Mouse (Mus musculus) layer of hippocampus, postnatal 14 days (tissue): Measurements from ENCODE around the gene Slc25a30. TPM values are rescaled to one million over a fixed set of nuclear protein-coding genes. Genes with fewer than 3 reads are reported as not detected.

Source experiments
- DNase-seq, 2 experiments: peaks; one replicate each; pipeline ENCODE4 v3.0.0; 2021 to 2022; ENCODE audit warnings: low spot score in 2 of 2, mixed read lengths in 1 of 2
- total RNA-seq, 2 experiments: library from RNA; stranded (reverse); gene quantifications; 2 replicates each; pipeline ENCODE4 v1.2.3; 2021

Gene Slc25a30
- total RNA-seq, 2 experiments from 2014 or later = 10.5 to 15.2 TPM

- no peak for DNase-seq
These were observed 35.8 kb downstream of the Slc25a30 start for GRCm38 (mm10) chr14:75751040-75751439.

GRCm38 (mm10) chr14:75749123-75749522, 37.7 kb downstream of the Slc25a30 start:
- DNase-seq = no peak

GRCm38 (mm10) chr14:75747960-75748359, 38.9 kb downstream of the Slc25a30 start:
- no peak for DNase-seq

- no peak for DNase-seq
These were observed 44.9 kb downstream of the Slc25a30 start for GRCm38 (mm10) chr14:75741904-75742303.

DNA sequence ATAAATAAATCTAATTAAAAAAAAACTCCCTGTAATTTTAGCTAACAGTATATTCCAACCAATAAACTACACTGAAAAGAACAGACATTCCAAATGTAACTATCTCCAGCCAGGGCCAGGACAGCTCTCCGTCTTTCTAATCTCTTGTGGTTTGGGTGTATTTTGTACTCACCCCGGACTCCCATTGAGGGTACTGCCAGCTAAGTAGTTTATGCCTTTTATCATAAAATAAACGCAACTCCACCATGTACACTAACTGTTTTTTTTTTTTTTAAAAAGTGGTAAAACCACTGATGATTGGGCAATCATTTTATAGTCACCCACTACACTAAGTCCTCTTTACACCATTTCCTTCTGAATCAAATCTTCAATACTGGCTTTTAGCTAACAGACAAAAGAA, 51.2 kb downstream of the Slc25a30 start:
- DNase-seq = no peak

DNA sequence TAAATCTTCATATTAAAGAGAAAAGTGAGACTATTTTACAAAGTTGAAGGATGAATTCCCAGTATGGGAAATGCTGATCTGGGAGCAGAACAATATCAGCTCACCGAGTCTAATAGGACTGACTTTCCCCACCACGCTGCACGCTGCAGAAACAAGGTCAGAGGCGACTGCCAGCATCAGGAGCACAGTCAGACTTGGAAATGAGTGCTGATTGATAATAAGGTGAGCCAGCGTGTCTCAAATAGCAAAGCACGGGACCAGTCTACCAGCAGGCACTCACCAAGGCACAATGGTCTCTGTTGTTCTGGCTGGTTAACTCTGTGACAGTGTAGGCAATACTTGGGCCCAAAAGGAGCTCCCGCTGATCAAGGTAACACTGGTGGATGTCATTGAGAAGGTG, 54.2 kb downstream of the Slc25a30 start:
- DNase-seq = no peak

GRCm38 (mm10) chr14:75731361-75731760, 55.5 kb downstream of the Slc25a30 start:
- DNase-seq = no peak

DNA sequence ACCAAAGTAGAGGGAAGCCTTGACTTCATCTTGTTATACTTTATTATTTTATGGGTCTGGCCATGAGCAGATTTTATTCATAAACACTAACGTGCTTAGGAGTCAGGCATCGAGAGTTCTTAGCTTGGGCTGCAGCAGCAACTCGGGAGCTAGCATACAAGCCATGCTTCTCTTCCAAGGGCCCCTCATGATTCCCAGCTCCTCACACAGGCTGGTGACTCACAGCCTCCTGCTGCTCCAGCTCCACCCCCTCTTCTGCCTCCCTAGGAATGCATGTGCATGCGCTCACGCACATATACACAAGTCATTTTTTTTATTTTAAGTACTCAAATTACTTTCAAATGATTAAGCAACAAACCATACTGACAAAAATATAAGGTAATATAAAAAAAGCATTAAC, 58.7 kb downstream of the Slc25a30 start:
- DNase-seq = no peak

- no peak for DNase-seq
These were observed 59.8 kb downstream of the Slc25a30 start for GRCm38 (mm10) chr14:75727046-75727445.

DNA sequence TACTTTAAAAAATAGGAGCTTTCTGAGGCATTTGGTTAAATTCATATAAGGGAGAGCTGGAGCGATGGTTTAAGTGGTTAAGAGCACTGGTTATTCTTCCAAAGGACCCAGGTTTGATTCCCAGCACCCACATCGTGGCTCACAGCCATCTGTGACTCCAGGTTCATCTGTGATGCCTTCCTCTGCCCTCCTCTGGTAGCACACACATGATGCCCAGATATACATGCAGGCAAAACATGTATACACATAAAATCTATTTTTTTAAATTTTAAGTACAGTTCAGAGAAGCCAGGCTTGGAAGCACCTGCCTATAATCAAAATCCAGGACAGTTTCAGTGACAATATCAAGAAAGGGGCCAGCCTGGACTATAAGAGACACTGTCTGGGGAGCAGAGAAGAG, 64.0 kb downstream of the Slc25a30 start:
- no peak for DNase-seq

DNA sequence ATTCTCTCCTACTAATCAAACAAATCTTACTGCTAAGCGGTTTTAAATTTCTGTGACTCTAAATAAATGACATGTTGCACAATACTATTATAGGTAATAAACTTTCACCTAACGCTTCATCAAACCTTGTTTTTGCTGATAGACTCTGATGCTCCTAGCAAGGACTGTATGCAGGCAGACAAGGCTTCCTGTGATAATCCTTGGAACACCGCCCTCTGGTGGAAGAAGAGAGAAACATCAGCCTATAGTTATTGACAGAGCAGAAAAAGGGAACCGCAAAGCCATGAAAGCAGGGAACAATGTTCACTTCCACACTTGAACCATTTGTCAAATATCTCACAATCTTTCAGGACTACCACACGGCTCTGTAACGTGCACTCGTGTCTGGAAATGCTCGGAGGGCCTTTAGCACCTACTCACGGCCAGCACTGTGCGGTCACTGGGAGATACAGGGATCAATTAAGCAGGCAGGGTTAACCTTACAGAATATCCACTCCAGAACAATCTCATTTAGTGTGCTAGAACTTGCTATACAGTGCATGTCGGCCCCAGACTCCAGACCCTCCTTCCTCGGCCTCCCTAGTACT, 64.8 kb downstream of the Slc25a30 start:
- peak; percentile 28 to 82 for DNase-seq

DNA sequence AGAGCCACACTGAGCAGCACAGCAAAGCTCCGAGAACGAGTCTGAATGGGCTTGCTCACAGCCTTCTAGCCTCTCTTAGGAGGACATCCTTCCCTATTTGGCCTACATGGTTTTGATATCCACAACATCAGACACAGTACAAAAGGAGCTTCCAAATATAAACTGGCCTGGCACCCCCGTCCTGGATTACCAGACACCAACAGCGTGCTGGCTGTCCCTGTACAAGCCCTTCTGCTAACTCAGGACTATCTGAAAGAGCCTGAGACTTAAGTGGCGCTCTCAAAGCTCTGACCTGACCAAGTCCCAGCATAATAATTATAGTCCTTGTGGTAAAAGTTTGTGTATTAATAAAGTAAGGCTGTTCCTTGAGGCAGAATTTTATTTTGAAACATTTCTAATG, 66.7 kb downstream of the Slc25a30 start:
- no peak for DNase-seq

GRCm38 (mm10) chr14:75716410-75716809, 70.4 kb downstream of the Slc25a30 start:
- no peak for DNase-seq

DNA sequence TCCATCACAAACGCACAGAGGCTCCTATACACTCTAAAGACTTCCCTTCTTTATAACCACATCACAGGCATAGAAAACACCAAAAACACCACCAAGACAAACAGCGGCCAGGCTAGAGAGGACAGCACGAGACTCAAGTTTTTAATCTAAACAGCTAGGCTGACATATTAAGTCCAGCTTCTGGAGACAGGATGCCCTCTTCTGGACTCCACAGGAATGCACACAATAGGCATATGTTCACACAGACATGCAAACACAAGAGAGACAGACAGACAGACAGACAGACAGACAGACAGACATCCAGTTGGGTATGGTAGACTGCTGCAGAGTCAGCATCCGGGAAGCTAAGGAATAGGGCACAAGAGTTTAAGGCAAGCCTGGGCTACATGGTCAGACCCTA, 73.2 kb downstream of the Slc25a30 start:
- peak in 1 of 2 experiments; percentile 12 for DNase-seq

- no peak for DNase-seq
These were observed 74.2 kb downstream of the Slc25a30 start for GRCm38 (mm10) chr14:75712687-75713086.

- no peak for DNase-seq
These were observed 75.1 kb downstream of the Slc25a30 start for GRCm38 (mm10) chr14:75711731-75712130.

Other genes with a start within 250 kb of the Slc25a30 start
- not detected for gene Spert, start 193.9 kb downstream of the Slc25a30 start, total RNA-seq
- gene Erich6b, start 144.8 kb downstream of the Slc25a30 start, total RNA-seq = not detected
- gene Cog3, start 32.5 kb downstream of the Slc25a30 start, total RNA-seq = 10 to 100 TPM; 22.9 to 24.8 TPM
- 1,000 to 10,000 TPM; 1,171 to 1,217 TPM for gene Tpt1, start 58.1 kb upstream of the Slc25a30 start, total RNA-seq
- 10 to 100 TPM; 39.6 to 40.3 TPM for gene Kctd4, start 168.0 kb upstream of the Slc25a30 start, total RNA-seq
- 10 to 100 TPM; 21.1 to 22.5 TPM for gene Gtf2f2, start 223.8 kb upstream of the Slc25a30 start, total RNA-seq